Comparison of ENCODE assay signal across 7 mouse cellular contexts in genomic region chr1:189867497-189867896, GRCm38 (mm10). TPM values are rescaled to one million over a fixed set of nuclear protein-coding genes. Genes with fewer than 3 reads are reported as not detected.
DNase-seq lines count a peak whose midpoint lies in the region; ATAC-seq lines count a peak whose summit lies in the region.

No protein-coding gene starts in this region.

- peak overlapping the region; percentile 95 for H3K27ac ChIP-seq in lung, embryonic 16.5 days (ENCODE audit: low read length)

- peaks cover 54% of the 10 kb centered on the region for H3K4me1 ChIP-seq in erythroblast, embryonic 14.5 days (ENCODE audit: control insufficient read depth)
- peaks cover 17% of the 10 kb centered on the region for H3K4me1 ChIP-seq in lung, embryonic 16.5 days (replicated peaks; ENCODE audit: control insufficient read depth, insufficient read depth, low read length)

- intact Hi-C loops in left cerebral cortex, postnatal 14 days (cut with DNase I), result no loop called here

- peak; percentile 74 for DNase-seq in adrenal gland, adult 8-10 months
- peak; percentile 55 for DNase-seq in kidney, adult 18-20 months
- DNase-seq in natural killer cell, adult 2 months (ENCODE audit: low spot score in 2 of 2), result no peak
- DNase-seq in left cerebral cortex, postnatal 14 days (ENCODE audit: low spot score in 2 of 2), result no peak
- no peak for DNase-seq in right cerebral cortex, postnatal 25 days

- H3K27me3 ChIP-seq in erythroblast, embryonic 14.5 days (ENCODE audit: control insufficient read depth), result no peaks in the 10 kb centered on the region
- no peaks in the 10 kb centered on the region for H3K27me3 ChIP-seq in lung, embryonic 16.5 days (ENCODE audit: control insufficient read depth, insufficient read depth, low read depth, low read length)

- no peaks in the 10 kb centered on the region for H3K36me3 ChIP-seq in erythroblast, embryonic 14.5 days (ENCODE audit: control insufficient read depth)
- peaks cover 15% of the 10 kb centered on the region for H3K36me3 ChIP-seq in lung, embryonic 16.5 days (ENCODE audit: control insufficient read depth, insufficient read depth, low read length)

- H3K9me3 ChIP-seq in erythroblast, embryonic 14.5 days (ENCODE audit: control insufficient read depth, low read length), result no peaks in the 10 kb centered on the region
- H3K9me3 ChIP-seq in lung, embryonic 16.5 days (ENCODE audit: control insufficient read depth, low read length), result no peaks in the 10 kb centered on the region

- peak; percentile 90 for ATAC-seq in lung, embryonic 16.5 days (ENCODE audit: low read depth)

- H3K4me3 ChIP-seq in erythroblast, embryonic 14.5 days (replicated peaks), result peak overlapping the region; percentile 42
- H3K4me3 ChIP-seq in lung, embryonic 16.5 days (ENCODE audit: low read length), result no peak overlapping the region

- peak overlapping the region; percentile 41 for H3K4me2 ChIP-seq in lung, embryonic 16.5 days (ENCODE audit: low read depth, low read length)

- H3K9ac ChIP-seq in lung, embryonic 16.5 days (ENCODE audit: low read length), result peak overlapping the region; percentile 38

- WGBS in lung, embryonic 16.5 days, result 9% methylated on average over 9 of the region's 9 CpGs

RNA-seq across cellular contexts. Expression of gene Smyd2, which starts 54.7 kb away (rescaled TPM):
- total RNA-seq in adrenal gland, adult 8-10 months (2022), result 10 to 100 TPM; 82.4 to 88.4 (median 85.1) TPM
- 0.21 and 0.27 TPM in 2 replicates for polyA plus RNA-seq in erythroblast, embryonic 14.5 days (2012)
- polyA plus RNA-seq in lung, embryonic 16.5 days (2015; fragmentation: Nextera tagmentation; extraction: Ambion mirVana), result 75.6 and 80.3 TPM in 2 replicates
- 100 to 1,000 TPM; 110 to 113 TPM for total RNA-seq in left cerebral cortex, postnatal 14 days (2021)

Comparison
In these comparisons a context has a peak if more than half of its experiments do, and no peak if none do; other contexts are left out.
1. DNase-seq: peak in adrenal gland, adult 8-10 months (single experiment) and kidney, adult 18-20 months (single experiment); none in natural killer cell, adult 2 months (0 of 2), left cerebral cortex, postnatal 14 days (0 of 2) and right cerebral cortex, postnatal 25 days (single experiment).